Mouse (Mus musculus) layer of hippocampus, postnatal 25 days (tissue): Measurements from ENCODE around the gene Kif1a. TPM values are rescaled to one million over a fixed set of nuclear protein-coding genes. Genes with fewer than 3 reads are reported as not detected.

ENCODE experiments used
- DNase-seq, 2 experiments: peaks; one replicate each; pipeline ENCODE4 v3.0.0; 2022; ENCODE audit warnings: mixed read lengths in 2 of 2, low spot score in 1 of 2; ENCODE audit errors: extremely low spot score in 1 of 2
- total RNA-seq, 2 experiments: library from RNA; stranded (reverse); gene quantifications; 2 replicates each; pipeline ENCODE4 v1.2.3; 2021

The Kif1a gene
- total RNA-seq, 2 experiments from 2014 or later: 592 to 639 TPM

DNA sequence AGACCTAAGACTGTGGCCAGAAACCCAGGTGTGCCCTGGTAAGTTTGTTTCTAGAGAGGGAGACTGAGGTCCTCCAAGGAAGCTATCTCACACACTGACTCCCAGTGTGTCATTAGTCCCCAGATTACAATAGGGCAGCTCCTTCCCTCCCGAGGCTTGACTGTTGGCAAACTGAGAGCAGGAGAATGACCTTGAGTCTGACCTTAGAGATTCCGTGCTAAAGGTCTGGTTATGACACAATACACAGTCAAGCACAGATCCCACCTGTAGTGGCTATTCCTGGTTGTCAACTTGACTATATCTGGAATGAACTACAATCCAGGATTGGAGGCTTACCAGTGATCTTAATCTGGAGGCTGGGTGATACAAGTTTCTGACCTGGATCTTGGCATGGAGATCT, 71.7 kb downstream of the Kif1a start:
- no peak for DNase-seq

DNA sequence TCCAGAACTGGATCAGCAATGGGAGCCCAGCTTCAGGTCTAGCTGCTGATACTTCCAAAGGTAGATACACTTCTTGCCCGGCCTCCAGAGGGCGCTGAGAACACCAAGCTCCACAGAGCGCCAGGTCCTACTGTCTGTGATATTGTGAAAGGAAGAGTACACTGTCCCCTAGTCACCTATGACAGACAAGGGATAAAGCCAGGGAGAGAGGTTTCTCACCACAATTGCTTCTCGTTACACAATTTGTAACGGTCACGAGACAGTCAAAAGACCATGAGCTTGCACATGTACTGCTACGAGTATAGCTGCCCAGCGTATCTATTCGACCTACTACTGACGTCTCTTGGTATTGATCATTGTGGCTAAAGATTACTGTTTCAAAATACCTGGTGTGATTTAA, 72.4 kb downstream of the Kif1a start:
- DNase-seq: no peak

DNA sequence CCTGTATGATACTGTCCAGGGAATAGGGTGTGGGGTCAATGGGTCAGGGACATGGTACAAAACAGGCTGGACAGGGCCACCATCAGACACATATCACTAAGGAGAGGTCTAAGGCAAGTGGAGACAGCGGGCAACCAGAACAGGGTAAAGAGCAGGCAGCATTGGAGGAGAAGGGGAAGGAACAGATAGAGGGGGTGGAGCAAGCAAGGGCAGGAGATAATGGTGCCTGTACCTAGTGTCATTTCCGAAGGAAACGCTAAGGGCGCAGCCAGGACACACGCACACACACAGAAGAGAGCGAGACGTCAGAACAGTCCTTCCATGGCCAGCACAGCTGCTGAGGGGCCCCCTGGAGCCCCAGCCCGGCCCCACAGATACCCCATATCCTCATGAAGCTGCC, 75.2 kb downstream of the Kif1a start:
- DNase-seq: no peak

DNA sequence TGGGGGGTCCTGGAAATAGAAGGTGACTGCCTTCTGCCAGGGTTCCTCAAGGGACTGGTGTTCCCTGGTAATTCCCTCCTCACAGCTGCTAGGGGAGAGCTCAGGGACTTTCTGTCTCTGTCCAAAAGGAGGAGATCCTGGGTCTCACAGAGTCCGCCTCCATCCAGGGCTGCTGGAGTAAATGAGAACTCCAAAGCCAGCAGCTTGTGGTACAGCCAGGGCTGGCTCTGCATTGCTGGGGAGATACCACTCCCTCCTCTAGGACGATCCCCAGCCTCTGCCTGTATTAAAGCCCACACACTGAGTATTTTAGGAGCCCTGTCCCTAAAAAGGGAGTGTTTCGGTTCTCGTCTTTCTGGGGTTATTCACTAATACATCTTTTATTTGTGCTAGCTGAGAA, 81.1 kb downstream of the Kif1a start:
- no peak for DNase-seq

DNA sequence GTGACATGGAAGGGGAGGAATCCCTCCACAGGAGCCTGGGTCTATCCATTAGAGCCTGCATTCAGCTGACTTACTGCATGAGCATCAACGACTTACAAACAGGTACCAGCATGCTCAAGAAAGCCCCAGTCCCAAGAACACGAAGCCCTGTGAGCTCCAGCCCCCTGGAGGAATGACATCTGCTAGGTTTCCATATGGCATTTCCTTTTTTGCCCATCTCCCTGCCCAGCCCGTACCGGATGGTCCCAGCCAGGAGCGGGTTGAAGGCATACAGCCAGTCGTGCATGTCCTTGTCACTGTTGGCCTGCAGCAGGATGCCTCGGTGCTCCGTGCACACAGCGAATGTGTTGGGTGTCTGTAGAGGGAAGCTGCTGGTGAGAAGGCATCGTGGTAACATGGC, 83.0 kb downstream of the Kif1a start:
- no peak for DNase-seq

DNA sequence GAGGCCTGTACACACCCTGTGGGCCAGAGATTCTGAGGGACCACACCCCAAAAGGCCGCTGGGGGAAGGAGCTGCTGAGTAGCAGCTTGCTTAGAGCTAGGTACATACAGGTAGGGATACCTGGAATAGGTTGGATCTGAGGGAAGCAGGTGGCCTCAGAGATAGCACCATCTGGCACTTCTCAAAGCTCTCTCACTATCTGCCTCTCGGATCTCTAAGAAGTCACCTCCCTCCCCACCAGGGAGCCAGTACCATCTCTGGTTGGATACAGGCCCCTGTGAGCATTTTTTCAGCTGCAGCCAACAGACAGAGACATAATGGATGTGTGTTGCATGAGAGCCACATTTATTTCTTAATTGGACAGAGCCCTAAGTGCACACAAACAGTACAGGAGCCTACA, 86.6 kb downstream of the Kif1a start:
- peak in 1 of 2 experiments; percentile 2 for DNase-seq

DNA sequence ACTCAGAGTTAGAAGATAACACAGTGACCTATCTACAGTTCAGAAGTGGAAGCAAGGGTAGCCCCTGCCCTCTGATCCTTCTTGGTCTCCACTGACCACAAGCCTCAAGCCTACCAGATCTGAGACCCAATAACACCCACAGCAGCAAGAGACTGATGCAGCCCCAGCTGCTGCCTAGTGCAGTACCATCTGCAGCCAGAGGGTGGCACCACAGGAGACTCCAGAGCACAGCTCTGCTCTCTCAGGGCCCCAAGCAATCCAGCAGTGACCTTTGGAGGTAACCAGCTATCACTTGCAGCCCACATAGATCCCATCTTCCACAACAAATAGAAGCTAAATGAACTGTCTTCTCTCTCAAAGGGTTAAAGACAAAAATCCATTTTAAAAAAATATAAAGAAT, 87.3 kb downstream of the Kif1a start:
- DNase-seq: peak; percentile 67 to 90

DNA sequence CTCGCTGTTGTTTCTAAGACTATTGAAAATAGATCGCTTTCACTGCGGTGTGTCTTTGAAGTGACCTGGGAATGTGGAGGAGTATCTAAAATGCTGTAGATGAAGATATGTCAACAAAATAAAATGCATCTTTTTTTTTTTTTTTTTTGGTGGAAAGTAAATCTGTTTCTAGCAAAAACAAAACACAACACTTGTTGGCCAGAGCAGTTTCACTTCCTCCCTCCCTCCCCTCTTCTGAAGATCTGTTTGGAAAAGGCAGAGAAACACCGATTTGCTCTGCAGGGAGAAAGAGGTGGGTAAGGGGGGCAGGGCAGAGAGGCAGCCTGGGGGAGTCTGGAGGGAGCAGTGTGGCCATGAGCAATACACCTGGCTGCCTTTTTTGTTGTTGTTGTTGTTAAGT, 88.4 kb downstream of the Kif1a start:
- DNase-seq: no peak

DNA sequence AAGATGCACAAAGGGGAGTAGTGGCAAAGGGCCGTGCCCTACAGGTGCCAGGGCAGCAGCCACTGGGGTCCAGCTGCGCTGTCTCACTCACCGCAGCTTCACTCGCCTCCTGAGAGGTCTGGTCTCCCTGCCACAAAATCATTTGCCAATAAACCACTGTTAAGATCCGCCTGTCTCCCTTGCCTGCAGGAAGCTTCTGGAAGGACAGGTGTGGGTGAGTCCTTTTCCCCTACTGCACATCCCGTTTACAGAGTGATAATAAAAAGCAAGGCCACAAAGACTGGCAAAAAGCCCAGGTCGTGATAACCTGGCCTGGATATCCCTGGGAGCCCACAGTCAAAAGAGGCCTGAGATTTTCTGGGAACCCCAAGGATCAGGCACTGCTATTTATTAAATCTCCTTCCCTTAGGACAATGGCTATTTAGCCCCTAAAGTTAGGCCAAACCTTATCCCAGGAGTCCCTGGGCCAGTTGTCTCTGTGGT, 89.6 kb downstream of the Kif1a start:
- DNase-seq: no peak

DNA sequence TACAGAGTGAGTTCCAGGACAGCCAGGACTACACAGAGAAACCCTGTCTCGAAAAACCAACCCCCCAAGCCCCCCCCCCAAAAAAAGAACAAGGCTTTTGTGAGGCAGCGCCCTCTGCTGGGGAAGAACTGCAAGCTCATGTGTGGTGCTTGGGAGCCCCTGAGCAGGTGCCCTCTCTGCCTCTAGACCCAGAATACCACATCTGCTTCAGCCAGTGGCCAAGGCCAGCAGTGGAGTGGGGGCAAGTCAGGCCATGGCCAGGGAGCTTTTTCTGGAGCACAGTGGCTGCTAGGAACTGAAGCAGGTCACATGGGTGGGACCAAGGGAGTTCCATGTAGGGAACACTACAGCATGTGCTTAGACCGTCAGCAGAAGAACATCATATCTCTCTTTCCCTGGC, 91.0 kb downstream of the Kif1a start:
- peak in 1 of 2 experiments; percentile 45 for DNase-seq

DNA sequence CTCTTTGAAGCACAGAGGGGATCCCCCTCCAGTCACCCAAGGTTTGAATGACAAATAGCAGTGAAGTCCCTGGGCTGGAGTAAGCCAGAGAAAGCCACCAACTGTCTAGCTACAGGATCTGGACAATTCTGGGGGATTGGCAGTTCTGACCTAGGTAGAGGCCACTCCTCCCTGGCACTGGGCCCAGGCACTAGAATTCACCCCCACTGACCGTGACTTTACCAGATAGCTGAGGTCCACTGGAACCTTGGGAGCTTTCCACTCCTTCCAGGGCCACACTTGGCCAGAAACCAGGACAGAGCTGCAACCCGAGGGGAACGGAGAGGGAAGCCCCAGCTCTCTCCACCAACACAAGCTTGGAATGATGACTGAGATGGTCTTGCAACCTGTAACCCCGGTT, 92.6 kb downstream of the Kif1a start:
- DNase-seq: no peak

DNA sequence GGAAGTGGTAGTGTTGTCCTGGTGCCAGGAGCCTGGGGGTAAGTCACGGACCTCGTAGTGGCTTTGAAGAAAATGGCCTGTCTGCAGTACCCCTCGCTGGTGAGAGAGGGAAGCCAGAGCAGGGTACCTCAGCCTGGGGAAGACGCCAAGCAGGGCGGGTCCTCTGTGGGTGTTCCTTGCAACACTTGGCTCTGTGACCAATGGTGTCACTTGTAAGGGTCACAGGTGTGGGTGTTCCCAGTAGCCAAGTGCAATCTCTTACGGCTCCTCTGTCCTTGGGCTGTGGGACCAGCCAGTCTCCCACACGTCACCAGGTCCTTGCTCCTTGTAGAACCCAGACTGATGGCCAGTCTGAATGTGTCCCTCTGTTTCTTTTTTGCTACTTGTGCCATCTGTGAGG, 95.7 kb downstream of the Kif1a start, which contains the start of gene Aqp12:
Gene Aqp12, plus strand, starts transcription at position 274 of the 400 bp plus-strand sequence.
- no peak for DNase-seq

DNA sequence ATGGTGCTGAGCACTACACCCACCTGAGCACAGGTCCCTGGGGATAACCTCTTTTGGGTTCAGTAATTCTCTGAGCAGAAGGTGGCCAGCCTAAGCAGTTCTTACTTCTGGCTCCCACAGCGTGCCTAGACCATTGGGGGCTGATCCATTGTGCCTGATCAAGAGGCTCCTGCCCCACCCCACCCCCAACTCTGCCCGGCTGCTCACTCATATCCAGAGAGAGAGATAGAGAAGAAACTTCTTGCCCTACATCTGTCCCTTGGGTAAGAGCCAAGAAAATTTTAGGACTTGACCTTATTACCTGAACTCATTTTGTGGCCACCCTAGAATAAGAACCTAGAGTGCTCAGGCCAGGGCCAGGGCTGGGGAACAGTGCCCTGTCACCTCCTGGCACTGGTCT, 108.9 kb downstream of the Kif1a start:
- DNase-seq: no peak

DNA sequence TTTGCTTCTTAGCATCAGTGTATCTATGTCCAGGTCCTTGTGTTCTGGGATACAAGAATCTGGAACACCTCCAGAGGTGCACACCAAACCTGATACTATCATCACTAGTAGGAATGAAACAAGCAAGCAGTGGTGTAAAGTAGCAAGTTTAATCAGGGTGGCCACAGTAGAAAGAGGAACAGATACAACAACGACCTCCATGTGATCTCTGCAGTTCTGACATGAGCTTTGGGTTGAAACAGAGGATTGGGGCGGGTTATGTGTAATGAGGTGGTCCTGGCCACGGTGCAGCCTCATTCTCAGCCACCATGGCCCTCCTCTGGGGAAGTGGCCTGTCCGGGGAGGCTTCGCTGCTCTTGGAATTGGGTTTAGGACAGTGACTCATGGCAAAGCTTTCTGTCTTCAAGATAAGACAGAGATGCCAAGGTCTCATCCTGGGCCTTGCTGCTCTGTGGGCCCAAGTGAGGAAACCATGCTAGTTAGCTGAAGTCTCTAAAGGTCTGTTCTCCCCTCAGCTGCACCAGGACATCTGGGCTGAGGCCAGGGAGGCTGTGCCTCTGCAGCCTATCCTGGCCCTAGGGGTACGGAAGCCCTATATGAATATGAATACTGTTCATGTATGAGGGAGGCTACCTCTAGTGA, 109.4 kb downstream of the Kif1a start:
- no peak for DNase-seq

DNA sequence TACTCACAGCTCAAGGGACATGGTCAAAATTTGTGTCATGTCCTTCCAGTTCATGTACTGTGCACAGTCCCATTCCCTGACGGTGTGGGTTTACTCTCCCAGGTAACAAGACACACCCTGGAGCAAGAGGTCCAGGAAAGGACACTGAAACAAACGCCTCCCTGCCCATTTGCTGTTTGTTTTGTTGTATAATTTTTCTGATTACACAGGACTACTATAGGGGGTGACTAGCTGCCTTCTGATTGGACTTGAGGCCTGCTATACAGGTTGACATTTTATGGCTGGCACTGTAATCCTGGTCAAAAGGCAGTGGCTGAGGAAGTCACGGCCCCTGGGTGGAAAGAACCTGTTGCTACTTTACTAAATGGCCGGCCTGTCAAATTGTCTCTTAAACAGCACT, 111.9 kb downstream of the Kif1a start:
- no peak for DNase-seq

DNA sequence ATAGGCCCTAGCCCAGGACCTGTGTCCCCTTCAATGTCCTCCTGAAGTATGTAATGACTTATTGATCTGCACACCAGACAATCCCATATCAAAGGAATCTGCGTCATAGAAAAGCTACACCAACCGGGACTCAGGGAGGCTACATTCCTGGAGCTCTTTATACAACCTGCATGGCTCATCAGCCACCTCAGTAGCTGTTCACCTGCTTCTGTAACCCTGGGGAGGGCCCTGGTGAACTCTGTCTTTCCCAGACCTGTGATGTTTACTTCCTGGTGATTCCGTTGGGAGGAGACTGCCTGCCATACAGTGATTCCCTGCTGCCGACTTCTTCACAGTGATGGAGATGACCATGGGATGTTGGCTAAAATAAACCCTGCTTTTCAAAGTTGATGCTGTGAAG, 112.9 kb downstream of the Kif1a start:
- no peak for DNase-seq

DNA sequence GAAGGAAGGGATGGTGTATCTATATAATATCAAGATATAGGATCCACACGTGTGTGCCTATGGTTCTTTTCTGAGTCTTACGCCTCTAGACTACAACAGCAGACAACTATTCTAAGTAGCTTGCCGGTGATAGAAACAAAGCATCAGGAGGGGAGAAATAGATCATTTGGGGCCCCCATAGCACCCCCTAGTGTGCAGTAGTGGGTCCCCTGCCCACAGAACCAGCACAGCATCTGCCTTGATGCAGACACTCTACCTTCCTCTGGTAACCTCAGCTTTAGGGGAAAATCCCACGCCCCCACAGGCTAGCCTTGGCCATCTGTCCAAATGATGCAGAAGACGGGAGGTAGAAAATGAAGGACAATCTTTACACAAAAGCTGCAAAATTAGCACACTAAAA, 116.8 kb downstream of the Kif1a start:
- DNase-seq: no peak

DNA sequence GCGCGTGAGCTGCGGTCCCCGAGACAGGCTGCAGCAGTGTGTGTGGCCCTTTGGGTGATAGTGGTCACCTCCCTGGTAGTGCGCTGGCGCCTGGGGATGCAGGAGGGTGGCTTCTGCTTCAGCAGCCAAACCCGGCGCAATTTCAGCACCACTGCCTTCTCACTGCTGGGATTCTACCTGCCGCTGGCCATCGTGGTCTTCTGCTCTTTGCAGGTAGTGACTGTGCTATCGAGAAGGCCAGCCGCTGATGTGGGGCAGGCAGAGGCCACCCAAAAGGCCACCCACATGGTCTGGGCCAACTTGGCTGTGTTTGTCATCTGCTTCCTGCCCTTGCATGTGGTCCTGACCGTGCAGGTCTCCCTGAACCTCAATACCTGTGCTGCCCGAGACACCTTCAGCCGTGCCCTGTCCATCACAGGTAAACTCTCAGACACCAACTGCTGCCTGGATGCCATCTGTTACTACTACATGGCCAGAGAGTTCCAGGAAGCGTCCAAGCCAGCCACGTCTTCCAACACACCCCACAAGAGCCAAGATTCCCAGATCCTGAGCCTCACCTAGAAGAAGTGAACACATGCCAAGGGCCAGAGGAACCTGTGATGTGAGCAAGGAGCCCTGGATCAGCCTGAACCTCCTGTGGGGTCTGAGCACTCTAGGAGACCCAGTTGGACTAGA, 118.7 kb downstream of the Kif1a start:
- DNase-seq: no peak

DNA sequence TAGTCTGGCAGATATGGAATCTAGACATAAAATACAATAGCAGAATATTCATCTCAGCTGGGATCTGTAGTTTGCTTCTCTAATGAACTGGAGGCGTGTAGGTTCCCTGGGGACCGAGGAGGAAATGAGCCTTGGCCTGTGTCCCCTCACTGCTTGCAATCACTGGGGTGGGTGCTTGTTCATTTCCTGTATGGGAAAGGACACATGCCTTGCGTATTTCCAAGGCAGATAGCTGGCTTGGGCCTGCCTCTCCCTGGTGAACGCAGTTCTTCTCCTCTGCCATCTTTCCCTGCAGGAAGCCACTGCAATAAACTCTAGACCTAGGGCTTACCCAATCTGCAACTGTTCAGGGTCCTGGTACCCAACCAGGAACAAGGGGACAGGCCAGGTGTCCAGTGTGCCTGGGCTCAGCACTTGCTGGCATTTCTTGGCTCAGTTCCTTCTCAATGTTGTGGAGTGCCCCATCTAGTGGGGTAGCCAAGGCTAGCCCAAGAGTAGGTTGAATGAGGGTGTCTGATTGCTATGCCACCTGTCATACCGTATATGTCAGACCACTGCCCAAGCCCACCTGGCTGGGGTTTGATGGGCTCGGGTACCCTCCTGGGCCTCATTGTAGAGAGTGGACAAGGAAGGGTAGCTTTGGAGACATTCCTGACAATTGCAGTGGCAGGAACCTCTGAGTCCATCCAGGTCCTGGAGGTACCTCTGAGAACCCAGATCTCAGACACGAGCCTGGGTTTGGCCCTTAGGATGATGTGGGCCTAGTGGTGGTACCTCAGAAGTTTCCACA, 120.5 kb downstream of the Kif1a start:
- DNase-seq: no peak

DNA sequence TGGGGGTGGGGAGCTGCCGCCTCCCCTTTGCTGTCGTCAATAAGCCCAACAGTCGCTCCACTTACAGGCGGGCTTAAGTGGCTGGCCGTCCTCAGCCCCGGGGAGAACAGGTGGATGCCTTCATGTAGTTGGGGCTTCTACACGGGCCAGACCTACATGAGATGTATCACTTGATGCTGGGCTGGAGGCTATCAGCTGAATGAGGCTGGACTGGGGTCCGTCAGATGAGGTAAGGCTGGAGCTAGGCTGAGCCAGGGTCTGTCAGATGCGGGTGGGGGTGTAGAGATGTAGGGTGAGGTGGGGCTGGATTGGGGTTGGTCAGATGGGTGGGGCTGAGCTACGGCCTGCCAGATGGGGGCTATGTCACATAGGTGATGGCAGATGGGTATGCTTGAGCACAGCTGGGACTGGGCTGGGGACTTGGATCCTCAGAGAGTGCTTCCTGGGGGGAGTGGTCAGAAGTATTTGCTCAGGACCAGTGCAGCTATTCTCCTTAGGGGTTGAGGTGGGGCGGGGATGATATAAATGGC, 122.6 kb downstream of the Kif1a start:
- DNase-seq: no peak

DNA sequence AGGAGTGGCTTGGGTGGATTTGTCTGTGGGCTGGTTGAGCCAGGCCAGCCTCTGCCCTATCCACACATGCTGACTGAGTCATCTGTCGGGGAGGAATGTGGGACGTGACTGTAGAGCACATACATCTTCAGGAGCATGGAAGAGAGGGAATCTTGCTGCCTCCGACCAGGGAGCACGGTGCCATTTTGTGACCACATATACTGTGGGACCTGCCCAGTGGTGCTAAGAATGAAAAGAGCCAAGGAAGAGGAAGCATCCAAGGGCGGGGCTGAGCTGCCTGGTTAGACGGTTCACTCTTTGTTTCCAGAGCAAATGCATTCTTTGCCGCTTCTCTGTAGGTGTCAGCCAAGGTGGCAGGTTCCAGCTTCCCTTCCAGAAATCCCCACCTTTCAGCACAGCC, 123.1 kb downstream of the Kif1a start:
- DNase-seq: no peak
